Mouse (Mus musculus) monocyte, adult 5-6 weeks (primary cell): ENCODE measurements around the gene Pkdcc. TPM values are rescaled to one million over a fixed set of nuclear protein-coding genes. Genes with fewer than 3 reads are reported as not detected.

Experiments used
- ATAC-seq: fragments of 153-309, 156-312 bp; replicated peaks from 2 replicates; pipeline ENCODE4 v1.8.0; 2017; ENCODE audit warnings: mild to moderate bottlenecking; ENCODE audit not compliant: low TSS enrichment, insufficient number of reproducible peaks, severe bottlenecking, poor library complexity, low FRiP score
- total RNA-seq: library from RNA; stranded (forward); fragments of 200-1000, 200-491, 200-594 nt; gene quantifications from 3 replicates; pipeline ENCODE4 v1.2.3, GENCODE M21; 2017

Pkdcc gene
- total RNA-seq, 1 experiment from 2014 or later: 17.0 TPM

DNA sequence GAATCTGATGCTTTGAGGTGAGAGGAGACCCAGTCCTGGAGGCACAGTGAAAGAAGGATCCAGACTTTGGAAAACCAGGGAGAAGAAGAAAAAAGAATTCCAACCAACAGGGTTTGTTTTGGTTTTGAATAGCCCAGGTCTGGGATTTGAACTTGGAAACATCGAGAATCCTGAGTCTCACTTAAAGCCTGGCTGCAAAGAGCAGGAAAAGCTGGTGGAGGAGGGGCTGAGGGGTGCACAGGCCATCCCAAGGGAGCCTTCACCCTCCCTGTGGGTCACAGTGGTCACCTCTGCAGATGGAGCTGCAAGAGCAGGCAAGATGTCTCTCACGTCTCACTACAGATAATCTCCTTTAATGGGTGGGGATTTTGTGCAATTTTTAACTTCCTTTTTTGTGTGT is 6.6 kb upstream of the Pkdcc start:
- ATAC-seq: no peak

DNA sequence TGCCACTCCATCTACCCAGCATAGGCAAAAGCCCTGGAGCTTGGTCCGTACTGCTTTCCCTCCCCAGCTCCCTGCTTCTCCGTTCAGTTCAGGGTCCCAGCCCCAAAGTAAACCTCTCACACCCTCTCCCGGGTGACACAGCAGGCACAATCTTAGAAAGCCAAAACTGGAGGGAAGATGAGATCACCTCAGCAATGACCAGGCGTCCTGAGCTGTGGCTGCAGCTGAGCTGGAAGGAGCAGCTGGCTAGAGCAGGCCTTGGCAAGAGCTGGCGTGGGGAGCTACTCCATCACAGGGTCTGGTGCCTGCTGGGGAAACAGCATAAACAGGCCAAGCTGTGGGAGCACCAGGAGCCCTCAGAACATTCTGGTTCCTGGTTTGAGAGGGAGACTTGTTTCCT is 4.6 kb upstream of the Pkdcc start:
- no peak for ATAC-seq

DNA sequence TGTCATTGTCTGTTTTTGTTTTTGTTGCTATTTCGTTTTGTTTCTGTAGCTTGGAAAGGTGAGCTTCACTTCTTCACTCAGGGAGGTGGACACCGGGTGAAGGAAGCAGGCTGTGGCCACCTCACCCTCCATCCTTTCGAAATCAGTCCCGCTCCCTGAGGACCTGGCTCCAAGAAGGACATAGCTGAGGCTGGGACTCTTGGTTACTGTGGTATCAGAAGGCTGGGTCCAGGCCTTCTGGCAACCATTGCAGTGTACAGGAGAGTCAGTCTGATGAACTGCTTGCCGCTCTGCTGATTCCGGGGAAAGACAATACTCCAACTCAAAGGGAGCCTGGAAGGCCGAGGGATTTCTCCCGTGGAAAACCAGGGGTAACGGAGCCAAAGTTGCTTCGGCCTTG is 3.9 kb upstream of the Pkdcc start:
- ATAC-seq: no peak

DNA sequence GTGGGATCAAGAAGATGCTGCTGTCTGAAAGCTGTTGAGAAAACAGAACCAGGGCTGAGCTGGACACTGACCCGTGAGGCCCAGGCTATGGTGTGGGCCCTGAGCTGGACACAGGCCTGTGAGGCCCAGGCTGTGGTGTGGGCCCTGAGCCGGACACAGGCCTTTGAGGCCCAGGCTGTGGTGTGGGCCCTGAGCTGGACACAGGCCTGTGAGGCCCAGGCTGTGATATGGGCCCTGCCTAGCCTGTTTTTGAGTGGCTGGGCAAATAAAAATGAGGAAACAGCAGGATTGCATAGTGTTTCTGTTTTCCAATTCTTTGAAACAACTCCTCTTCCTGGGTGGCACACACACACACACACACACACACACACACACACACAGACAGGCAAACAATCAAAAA is 2.7 kb upstream of the Pkdcc start:
- peak; percentile 27 for ATAC-seq

DNA sequence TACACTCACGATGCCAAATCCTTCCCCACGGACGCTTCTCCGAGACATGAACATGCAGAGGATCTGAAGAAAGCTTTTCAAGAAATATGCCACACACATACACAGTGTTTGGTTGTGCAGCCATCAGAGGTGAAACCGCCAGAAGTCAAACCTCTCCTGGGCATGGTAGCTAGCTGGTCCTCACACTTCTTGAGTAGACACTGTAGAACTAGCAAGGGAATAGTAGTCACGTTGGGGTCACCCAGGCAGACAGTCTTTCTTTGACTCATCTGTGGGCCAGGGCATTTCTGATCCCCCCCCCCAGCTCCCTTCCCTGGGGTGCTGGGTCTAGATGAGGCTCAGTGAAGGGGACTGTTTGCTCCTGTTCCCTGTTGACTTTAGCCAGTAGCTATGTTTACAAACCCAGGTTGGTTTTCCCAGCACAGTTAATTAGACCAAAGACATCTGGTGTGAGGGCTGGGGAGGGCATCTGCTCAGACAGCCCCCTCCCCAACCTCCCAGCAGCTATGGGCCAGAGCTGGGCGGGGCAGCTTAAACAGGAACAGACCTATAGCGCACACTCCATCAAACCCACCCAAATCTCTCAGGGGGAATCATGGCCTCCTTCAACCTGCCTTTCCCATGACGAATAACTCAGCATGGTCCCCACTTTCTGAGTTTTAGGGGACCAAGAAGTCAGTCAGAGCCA is 1.7 kb upstream of the Pkdcc start:
- no peak for ATAC-seq

DNA sequence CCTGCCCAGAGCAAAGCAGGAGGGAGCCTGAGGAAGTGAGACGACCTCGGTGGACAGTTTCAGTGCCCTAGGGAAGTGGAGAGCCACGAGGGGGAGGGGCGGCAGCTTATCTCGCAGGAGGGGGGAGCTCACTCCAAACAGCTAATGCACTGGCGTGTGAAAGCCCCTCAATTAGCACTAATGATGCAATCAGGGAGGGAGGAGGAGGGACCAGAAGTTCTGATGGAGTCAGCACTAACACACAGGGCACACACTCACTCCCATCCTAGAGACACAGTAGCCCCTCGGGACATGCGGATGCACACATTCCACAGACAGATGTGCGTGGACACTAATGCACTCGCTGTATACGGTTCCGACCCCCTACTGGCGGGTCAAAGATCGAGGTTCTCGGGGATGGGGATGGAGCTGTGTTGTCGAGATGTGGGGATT is 915 bp upstream of the Pkdcc start:
- ATAC-seq: peak; percentile 31

DNA sequence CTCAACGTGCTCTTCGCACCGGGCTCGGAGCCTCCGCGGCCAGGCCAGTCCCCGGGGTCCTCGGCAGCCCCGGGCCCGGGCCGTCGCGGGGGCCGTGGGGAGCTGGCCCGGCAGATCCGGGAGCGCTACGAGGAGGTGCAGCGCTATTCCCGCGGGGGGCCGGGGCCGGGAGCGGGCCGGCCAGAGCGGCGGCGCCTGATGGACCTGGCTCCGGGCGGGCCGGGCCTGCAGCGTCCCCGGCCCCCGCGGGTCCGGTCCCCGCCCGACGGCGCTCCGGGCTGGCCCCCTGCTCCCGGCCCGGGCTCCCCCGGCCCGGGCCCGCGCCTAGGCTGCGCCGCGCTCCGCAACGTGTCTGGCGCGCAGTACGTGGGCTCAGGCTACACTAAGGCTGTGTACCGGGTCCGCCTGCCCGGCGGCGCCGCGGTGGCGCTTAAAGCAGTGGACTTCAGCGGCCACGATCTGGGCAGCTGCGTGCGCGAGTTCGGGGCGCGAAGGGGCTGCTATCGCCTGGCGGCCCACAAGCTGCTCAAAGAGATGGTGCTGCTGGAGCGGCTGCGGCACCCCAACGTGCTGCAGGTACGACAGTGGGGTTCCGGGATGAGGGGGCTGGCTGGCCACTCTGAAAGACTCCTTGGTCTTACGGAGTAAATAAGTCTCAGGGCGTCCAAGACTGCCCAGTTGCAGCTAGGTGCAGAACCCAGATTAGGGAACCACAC is 595 bp downstream of the Pkdcc start:
- no peak for ATAC-seq

DNA sequence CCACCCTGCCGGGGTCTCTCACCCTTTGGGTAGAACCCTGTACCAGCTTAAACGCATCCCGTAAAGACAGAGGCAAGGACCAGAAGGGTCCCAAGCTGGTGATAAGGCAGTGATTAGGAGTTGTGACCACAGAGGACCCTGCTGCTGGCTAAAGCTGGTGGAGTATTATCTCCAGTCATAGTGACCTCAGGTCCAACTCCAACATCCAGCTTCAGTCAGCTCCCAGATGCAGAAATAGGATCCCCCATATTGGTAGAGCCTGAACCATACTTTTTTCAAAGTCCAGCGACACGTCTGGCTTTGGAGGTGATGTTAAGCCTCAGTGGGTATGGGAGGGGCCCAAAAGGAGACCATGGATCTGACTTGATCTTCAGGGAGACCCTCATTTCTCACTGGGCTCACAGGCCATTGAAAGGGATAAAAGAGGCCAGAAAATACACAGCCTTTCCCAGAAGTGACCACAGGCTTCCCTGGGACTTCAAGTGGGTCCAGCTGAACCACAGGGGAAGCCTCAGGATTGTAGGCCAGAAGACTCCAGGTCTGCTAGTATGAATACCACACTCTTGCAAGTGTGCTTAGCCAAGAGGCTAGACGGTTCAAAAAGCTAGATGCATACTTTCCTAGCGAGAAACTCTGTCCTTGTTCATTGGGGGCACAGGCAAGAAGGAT is 1.3 kb downstream of the Pkdcc start:
- no peak for ATAC-seq

DNA sequence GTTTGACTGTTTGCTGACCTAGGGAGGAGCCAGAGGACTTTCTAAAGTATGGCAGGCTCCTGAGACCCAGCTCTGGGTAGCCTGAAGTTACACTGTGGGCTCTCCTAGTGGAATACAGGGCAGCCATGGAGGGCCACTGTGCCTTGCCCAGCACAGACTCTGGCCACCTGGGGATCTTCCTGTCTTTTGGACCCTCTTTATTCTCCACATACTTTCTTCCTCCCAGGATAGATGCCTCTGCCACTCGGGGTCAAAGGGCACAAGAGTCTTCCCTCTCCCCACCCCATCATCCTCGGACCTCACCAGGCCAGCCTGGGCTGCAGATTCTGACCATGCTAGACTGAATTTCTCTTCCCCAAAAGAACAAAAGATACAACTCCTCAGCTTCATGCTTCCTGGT is 3.1 kb downstream of the Pkdcc start:
- ATAC-seq: no peak

DNA sequence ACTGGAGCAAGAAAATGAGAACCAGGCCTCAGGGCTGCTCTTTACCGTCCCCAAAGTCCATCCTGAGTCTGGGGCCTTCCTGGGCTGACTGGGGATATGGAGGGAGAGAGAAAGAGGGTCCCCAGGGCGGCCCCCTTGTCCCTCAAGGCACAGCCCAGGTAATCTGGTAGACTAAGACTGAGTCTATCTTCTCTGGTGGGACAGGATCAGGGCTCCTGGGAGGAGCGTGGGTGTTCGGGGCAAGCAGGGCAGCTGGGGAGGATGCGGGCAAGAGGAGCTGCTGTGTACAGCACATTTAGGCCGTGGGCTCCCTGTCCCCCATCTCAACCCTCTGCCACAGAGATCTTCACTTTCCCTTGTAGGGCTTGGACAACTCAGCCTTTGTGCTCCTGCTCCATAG is 3.6 kb downstream of the Pkdcc start:
- no peak for ATAC-seq

DNA sequence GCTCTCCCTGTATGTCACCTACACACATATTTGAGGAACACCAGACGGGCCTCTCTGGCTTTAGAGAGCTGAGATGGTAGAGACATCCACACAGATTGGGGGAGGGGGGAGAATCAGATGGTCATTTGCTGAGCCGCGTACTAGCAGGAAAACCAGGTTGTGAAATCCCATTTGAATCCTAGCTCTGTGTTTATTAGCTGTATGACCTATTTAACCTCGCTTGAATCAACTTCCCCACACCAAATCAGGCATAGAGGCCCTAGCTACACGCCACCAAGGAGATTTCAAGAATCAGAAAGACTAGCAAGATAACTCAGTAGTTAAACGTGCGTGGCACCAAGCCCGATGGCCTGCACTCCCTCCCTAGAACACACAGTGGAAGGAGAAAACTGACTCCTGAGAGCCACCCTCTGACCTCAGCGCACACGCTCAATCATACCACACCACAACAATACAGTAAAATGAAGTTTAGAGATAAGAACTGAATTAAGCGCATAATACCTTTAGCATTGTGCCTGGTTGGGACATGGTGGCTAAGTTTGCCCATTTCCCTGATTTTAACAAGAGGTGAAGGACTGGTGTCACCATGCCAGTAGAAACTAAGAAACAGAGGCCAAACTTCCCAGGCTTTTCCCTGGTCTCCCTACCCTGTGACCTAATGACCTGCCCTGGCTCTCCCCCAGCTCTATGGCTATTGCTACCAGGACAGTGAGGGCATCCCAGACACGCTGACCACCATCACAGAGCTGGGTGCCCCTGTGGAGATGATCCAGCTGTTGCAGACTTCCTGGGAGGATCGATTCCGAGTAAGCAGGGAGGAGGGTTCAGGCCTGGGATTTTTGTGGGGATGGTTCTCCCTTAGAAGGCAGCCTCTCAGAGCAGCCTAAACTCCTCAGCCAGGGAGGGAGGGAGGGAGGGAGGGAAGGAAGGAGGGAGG is 4.5 kb downstream of the Pkdcc start:
- no peak for ATAC-seq

DNA sequence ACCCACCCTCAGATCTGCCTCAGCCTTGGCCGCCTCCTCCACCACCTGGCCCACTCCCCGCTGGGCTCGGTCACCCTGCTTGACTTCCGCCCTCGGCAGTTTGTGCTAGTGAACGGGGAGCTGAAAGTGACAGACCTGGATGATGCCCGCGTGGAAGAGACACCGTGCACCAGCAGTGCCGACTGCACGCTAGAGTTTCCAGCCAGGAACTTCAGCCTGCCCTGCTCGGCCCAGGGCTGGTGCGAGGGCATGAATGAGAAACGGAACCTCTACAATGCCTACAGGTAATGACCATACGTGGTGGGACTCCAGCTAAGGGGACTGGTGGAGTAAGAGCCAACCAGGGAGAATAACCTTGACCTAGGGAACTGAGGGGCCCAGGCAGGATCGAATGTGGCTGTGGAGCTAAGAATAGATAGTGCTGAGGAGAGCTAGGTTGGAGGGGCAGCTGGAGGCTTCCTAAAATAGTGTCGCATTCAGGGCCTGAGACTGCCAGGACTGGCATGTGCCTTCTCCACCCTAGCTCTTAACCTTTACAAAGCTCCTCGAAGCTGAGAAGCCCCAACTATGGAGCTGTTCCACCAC is 6.0 kb downstream of the Pkdcc start:
- ATAC-seq: no peak

DNA sequence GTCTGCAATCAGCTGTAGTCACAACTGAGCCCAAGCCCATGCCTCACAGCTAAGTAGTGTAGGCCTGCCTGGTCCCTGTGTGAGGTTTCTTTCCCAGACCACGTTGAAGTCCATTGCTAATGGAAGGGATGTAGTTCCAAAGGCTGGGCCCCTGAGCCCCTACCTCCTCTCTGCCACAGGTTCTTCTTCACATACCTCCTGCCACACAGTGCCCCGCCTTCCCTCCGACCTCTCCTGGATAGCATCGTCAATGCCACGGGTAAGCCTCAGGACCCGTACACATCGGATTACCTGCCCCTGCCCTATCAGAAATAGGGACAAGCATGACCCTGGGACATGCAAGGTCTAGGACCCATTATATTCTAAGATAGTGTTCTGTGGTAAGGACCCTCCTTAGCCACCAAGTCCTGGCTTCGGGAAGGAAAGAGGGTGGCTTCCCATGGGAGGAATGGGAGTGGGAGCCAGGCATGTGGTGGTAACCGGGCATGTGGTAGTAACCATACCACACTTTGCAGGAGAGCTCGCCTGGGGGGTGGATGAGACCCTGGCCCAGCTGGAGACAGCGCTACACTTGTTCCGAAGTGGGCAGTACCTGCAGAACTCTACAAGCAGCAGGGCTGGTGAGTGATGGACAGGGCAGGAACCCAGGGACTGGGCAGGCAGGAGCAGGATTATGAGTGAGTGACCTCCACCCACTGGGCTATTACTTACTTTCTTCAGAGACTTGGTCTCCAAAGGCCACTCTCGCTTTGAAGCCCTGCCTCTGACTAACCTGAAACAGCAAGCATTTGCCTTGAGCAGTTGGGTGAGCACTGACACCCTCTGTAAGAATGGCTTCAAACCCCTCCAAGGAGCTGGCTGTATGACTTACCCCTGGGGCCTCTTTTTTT is 6.8 kb downstream of the Pkdcc start:
- no peak for ATAC-seq

DNA sequence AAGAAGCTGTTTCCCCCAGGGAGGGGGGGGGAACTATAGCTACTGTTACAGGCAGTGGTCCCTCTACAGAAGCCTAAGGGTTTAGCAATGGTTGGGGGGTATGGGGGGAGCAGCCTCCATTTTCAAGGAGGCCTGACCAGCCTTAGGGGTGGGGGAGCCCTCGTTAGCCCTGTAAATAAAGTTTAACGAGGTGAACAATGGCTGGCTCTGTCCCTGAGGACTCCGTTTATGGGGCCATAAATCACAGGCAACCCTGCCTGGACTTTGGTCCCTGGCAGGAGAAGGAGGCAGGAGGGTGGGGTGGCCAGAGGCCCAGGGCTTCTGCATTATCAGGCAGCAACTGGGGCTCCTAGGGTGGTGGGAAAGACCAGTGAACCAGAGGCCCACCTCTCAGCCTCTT is 7.6 kb downstream of the Pkdcc start:
- ATAC-seq: no peak

DNA sequence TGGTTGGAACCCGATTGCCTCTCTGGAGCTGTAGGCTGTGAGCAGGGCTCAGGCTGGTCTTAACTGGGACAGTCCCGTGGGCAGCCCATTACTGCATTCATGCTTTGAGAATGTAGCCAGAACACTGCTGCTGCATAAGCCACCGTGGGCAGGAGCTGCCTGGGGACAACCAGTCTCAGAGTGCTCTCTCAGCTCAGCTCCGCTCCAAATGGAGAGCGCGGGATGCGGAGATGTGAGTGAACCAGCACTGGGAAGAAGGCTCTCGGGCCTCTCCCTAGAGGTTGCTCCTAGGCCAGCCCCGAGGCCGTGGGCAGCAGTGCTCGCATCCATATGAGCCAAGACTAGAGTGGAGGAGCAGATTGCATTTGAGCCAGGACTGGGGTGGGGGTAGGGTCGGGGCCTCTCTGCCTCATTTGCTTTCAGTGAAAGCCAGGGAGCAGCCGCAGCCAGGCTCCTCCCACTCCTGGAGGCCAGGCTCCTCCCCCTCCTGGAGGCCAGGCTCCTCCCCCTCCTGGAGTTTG is 9.4 kb downstream of the Pkdcc start:
- ATAC-seq: no peak

DNA sequence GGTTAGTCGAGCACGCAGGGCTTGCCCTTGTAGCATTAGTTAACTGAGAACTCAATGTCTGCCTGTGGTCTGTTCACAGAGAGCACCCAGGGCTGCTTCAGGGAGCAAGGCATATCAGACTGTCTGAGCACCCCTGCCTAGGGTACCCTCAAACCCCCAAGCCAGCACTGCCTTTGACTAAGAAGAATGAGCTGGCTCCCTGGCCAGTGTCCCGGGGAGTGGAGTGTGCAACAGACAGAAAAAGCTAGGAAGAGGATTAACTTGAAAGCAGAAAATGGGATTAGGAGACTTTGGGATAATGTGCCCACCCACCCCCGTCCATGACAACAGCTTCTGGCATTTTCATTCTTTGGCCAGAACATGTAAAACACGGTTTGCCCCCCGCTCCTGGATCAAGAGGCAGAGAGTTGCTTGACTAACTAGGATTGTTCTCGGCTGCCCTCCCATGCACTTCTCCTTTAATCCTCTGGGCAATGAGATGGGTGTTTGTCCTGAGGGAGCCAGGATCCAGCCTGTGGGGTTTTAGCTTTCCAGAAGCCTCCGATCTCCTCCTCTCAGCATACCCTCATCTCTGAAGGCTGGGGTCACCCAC is 11.4 kb downstream of the Pkdcc start:
- ATAC-seq: no peak

DNA sequence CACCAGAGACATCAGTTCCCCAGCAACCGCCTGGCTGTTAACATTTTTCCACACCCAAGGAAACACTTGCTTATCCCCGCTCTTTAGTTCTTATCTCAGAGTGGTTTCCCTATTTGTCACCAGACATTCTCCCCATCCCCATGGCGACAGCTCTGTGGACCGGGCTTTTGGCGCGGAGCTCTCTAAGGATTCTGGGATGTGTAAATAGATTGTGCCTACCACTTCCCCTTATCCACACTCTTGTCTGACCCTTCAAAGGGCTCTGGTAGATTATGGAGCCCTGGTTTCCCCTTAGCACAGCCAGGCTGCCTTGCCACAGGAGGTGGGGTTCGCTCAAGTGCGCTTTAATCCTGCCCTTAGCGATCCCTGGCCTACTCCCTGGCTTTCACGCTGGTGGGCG is 16.3 kb downstream of the Pkdcc start:
- no peak for ATAC-seq
